Mouse (Mus musculus) cerebellum, adult 11 months (tissue): ENCODE results near the gene Nrip1.

ENCODE experiments used
- DNase-seq: peaks from one replicate; pipeline ENCODE4 v3.0.0; 2022

The Nrip1 gene

GRCm38 (mm10) chr16:76310791-76311190 is 62.8 kb downstream of the Nrip1 start:
- DNase-seq: no peak

GRCm38 (mm10) chr16:76310286-76310685 is 63.3 kb downstream of the Nrip1 start:
- DNase-seq: no peak

- DNase-seq: no peak
Measured at GRCm38 (mm10) chr16:76309280-76309679, 64.3 kb downstream of the Nrip1 start.

- DNase-seq: no peak
Measured at GRCm38 (mm10) chr16:76307039-76307438, 66.6 kb downstream of the Nrip1 start.

- DNase-seq: no peak
Measured at GRCm38 (mm10) chr16:76306446-76306845, 67.2 kb downstream of the Nrip1 start.

GRCm38 (mm10) chr16:76303436-76303835 is 70.2 kb downstream of the Nrip1 start:
- DNase-seq: no peak

- no peak for DNase-seq
Measured at GRCm38 (mm10) chr16:76301728-76302050, 71.9 kb downstream of the Nrip1 start.

- no peak for DNase-seq
Measured at GRCm38 (mm10) chr16:76301037-76301727, 72.4 kb downstream of the Nrip1 start.

GRCm38 (mm10) chr16:76300452-76300851 is 73.2 kb downstream of the Nrip1 start:
- no peak for DNase-seq

- no peak for DNase-seq
Measured at GRCm38 (mm10) chr16:76299511-76299910, 74.1 kb downstream of the Nrip1 start.

- no peak for DNase-seq
Measured at GRCm38 (mm10) chr16:76295322-76295721, 78.3 kb downstream of the Nrip1 start.

GRCm38 (mm10) chr16:76294550-76294949 is 79.1 kb downstream of the Nrip1 start:
- DNase-seq: no peak

GRCm38 (mm10) chr16:76293765-76294463 is 79.7 kb downstream of the Nrip1 start:
- DNase-seq: no peak

- DNase-seq: no peak
Measured at GRCm38 (mm10) chr16:76293176-76293575, 80.5 kb downstream of the Nrip1 start.

- no peak for DNase-seq
Measured at GRCm38 (mm10) chr16:76292656-76293055, 81.0 kb downstream of the Nrip1 start.

- no peak for DNase-seq
Measured at GRCm38 (mm10) chr16:76291366-76291765, 82.3 kb downstream of the Nrip1 start.

GRCm38 (mm10) chr16:76289495-76289894 is 84.1 kb downstream of the Nrip1 start:
- no peak for DNase-seq

GRCm38 (mm10) chr16:76283796-76284195 is 89.8 kb downstream of the Nrip1 start:
- DNase-seq: no peak

GRCm38 (mm10) chr16:76281850-76282249 is 91.8 kb downstream of the Nrip1 start:
- no peak for DNase-seq

GRCm38 (mm10) chr16:76280365-76280764 is 93.3 kb downstream of the Nrip1 start:
- no peak for DNase-seq

- no peak for DNase-seq
Measured at GRCm38 (mm10) chr16:76276271-76276670, 97.4 kb downstream of the Nrip1 start.

- DNase-seq: no peak
Measured at GRCm38 (mm10) chr16:76275584-76275983, 98.0 kb downstream of the Nrip1 start.

GRCm38 (mm10) chr16:76275166-76275565 is 98.5 kb downstream of the Nrip1 start:
- DNase-seq: peak; percentile 56

GRCm38 (mm10) chr16:76266635-76267268 is 106.9 kb downstream of the Nrip1 start:
- no peak for DNase-seq
